Mouse (Mus musculus): ENCODE data around the gene Drp2. TPM values are rescaled to one million over a fixed set of nuclear protein-coding genes. Genes with fewer than 3 reads are reported as not detected.

Drp2 gene
- total RNA-seq (2021), result 10 to 100 TPM; 41.8 to 45.1 TPM
- long read RNA-seq, experiment 1, full-length matches to known transcripts, result 7 of 28 reads
- long read RNA-seq, experiment 1, partial matches to known transcripts, result 1 of 28 reads
- long read RNA-seq, experiment 1, other reads (novel, unspliced or antisense), result 20 of 28 reads
- long read RNA-seq, experiment 2, full-length matches to known transcripts, result 5 of 27 reads
- long read RNA-seq, experiment 2, partial matches to known transcripts, result 9 of 27 reads
- long read RNA-seq, experiment 2, other reads (novel, unspliced or antisense), result 13 of 27 reads

- peak within 1 kb of the TSS; percentile 87 for H3K27ac ChIP-seq
- peak in 1 of 2 experiments; percentile 9 for DNase-seq (ENCODE audit: low spot score in 2 of 2)
- no peak for TF ChIP-seq CTCF (conservative IDR thresholded peaks at IDR 0.05)
- peak within 1 kb of the TSS; percentile 55 for H3K4me3 ChIP-seq
Measured at GRCm38 (mm10) chrX:134403863-134404583, at the start of gene Drp2. Drp2 (plus strand) TSS chrX:134404551.

- no peak for TF ChIP-seq CTCF (conservative IDR thresholded peaks at IDR 0.05)
- H3K4me3 ChIP-seq, result no peak overlapping the region
- H3K27ac ChIP-seq, result no peak overlapping the region
- DNase-seq (ENCODE audit: low spot score in 2 of 2), result no peak
Measured at GRCm38 (mm10) chrX:134359336-134359735, 45.0 kb upstream of the Drp2 start.

- no peak for DNase-seq (ENCODE audit: low spot score in 2 of 2)
- no peak for TF ChIP-seq CTCF (conservative IDR thresholded peaks at IDR 0.05)
- no peak overlapping the region for H3K27ac ChIP-seq
Measured at GRCm38 (mm10) chrX:134362156-134362555, 42.2 kb upstream of the Drp2 start.

GRCm38 (mm10) chrX:134365421-134365820 lies 38.9 kb upstream of the Drp2 start:
- no peak for TF ChIP-seq CTCF (conservative IDR thresholded peaks at IDR 0.05)
- no peak overlapping the region for H3K27ac ChIP-seq

More at GRCm38 (mm10) chrX:134362156-134362555, 42.2 kb upstream of the Drp2 start:
- H3K4me3 ChIP-seq, result no peak overlapping the region

GRCm38 (mm10) chrX:134366547-134366946 lies 37.8 kb upstream of the Drp2 start:
- DNase-seq (ENCODE audit: low spot score in 2 of 2), result no peak
- no peak overlapping the region for H3K27ac ChIP-seq
- TF ChIP-seq CTCF (conservative IDR thresholded peaks at IDR 0.05), result no peak
- no peak overlapping the region for H3K4me3 ChIP-seq

More at GRCm38 (mm10) chrX:134365421-134365820, 38.9 kb upstream of the Drp2 start:
- no peak for DNase-seq (ENCODE audit: low spot score in 2 of 2)
- no peak overlapping the region for H3K4me3 ChIP-seq

- no peak for DNase-seq (ENCODE audit: low spot score in 2 of 2)
- Histone ChIP-seq H3K27ac (no peak overlapping the region), H3K4me3 (no peak overlapping the region)
- TF ChIP-seq CTCF (conservative IDR thresholded peaks at IDR 0.05), result peak; percentile 32
Measured at GRCm38 (mm10) chrX:134371279-134371678, 33.1 kb upstream of the Drp2 start.

GRCm38 (mm10) chrX:134374190-134374589 lies 30.2 kb upstream of the Drp2 start:
- no peak overlapping the region for H3K27ac ChIP-seq
- no peak for TF ChIP-seq CTCF (conservative IDR thresholded peaks at IDR 0.05)
- no peak overlapping the region for H3K4me3 ChIP-seq
- no peak for DNase-seq (ENCODE audit: low spot score in 2 of 2)

GRCm38 (mm10) chrX:134384896-134385295 lies 19.5 kb upstream of the Drp2 start:
- no peak for DNase-seq (ENCODE audit: low spot score in 2 of 2)
- no peak for TF ChIP-seq CTCF (conservative IDR thresholded peaks at IDR 0.05)
- H3K27ac ChIP-seq, result no peak overlapping the region

GRCm38 (mm10) chrX:134398972-134399371 lies 5.4 kb upstream of the Drp2 start:
- no peak overlapping the region for H3K4me3 ChIP-seq
- no peak for TF ChIP-seq CTCF (conservative IDR thresholded peaks at IDR 0.05)
- H3K27ac ChIP-seq, result no peak overlapping the region
- peak in 1 of 2 experiments; percentile 24 for DNase-seq (ENCODE audit: low spot score in 2 of 2)

More at GRCm38 (mm10) chrX:134384896-134385295, 19.5 kb upstream of the Drp2 start:
- no peak overlapping the region for H3K4me3 ChIP-seq

GRCm38 (mm10) chrX:134404584-134404955 lies 219 bp downstream of the Drp2 start:
- Histone ChIP-seq H3K27ac (peak overlapping the region; percentile 87), H3K4me3 (peak overlapping the region; percentile 55)
- DNase-seq (ENCODE audit: low spot score in 2 of 2), result peak in 1 of 2 experiments; percentile 24
- TF ChIP-seq CTCF (conservative IDR thresholded peaks at IDR 0.05), result no peak

GRCm38 (mm10) chrX:134409354-134409900 lies 5.1 kb downstream of the Drp2 start:
- H3K4me3 ChIP-seq, result no peak overlapping the region
- H3K27ac ChIP-seq, result no peak overlapping the region
- no peak for TF ChIP-seq CTCF (conservative IDR thresholded peaks at IDR 0.05)
- no peak for DNase-seq (ENCODE audit: low spot score in 2 of 2)

- Histone ChIP-seq H3K4me3 (no peak overlapping the region), H3K27ac (no peak overlapping the region)
- no peak for TF ChIP-seq CTCF (conservative IDR thresholded peaks at IDR 0.05)
- no peak for DNase-seq (ENCODE audit: low spot score in 2 of 2)
Measured at GRCm38 (mm10) chrX:134412096-134412495, 7.7 kb downstream of the Drp2 start.

GRCm38 (mm10) chrX:134420097-134420496 lies 15.7 kb downstream of the Drp2 start:
- no peak for DNase-seq (ENCODE audit: low spot score in 2 of 2)
- H3K27ac ChIP-seq, result no peak overlapping the region
- no peak for TF ChIP-seq CTCF (conservative IDR thresholded peaks at IDR 0.05)
- no peak overlapping the region for H3K4me3 ChIP-seq

Data from layer of hippocampus, adult 2 months (tissue).